Mouse (Mus musculus) ES-E14 (cell line): ENCODE results near the gene Vps33b. TPM values are rescaled to one million over a fixed set of nuclear protein-coding genes. Genes with fewer than 3 reads are reported as not detected.

Experiments
- DNase-seq: peaks from one replicate; pipeline ENCODE4 v3.0.0-alpha.2; 2013; ENCODE audit warnings: low read depth, low spot score
- H3K27ac ChIP-seq: 2 replicates; pipeline ENCODE4 v1.5.1; 2012; ENCODE audit warnings: low read depth, mild to moderate bottlenecking, low read length, moderate library complexity, mixed read lengths; ENCODE audit not compliant: poor library complexity, insufficient read depth, severe bottlenecking
- H3K36me3 ChIP-seq: 2 replicates; pipeline ENCODE4 v1.6.1; 2012; ENCODE audit warnings: mild to moderate bottlenecking, low read length, moderate library complexity, mixed read lengths; ENCODE audit not compliant: control insufficient read depth, poor library complexity, insufficient read depth, severe bottlenecking
- H3K4me1 ChIP-seq, 2 experiments: fragments of 150-350 bp in 1 of 2; sonication (generic) in 1 of 2; 2 replicates each; pipeline ENCODE4 v1.6.1; 2012; ENCODE audit warnings: low read length in 2 of 2, mild to moderate bottlenecking in 1 of 2, mixed read lengths in 1 of 2; ENCODE audit not compliant: control insufficient read depth in 2 of 2, insufficient read depth in 2 of 2, poor library complexity in 1 of 2
- H3K4me3 ChIP-seq, 2 experiments: fragments of 150-350 bp in 1 of 2; sonication (generic) in 1 of 2; 2 replicates each; pipeline ENCODE4 v1.5.1; 2012; ENCODE audit warnings: low read length in 2 of 2, low read depth in 1 of 2, mild to moderate bottlenecking in 1 of 2, mixed read lengths in 1 of 2; ENCODE audit not compliant: insufficient read depth in 1 of 2, poor library complexity in 1 of 2, severe bottlenecking in 1 of 2
- H3K9ac ChIP-seq: 2 replicates; pipeline ENCODE4 v1.6.1; 2012; ENCODE audit warnings: low read depth, mild to moderate bottlenecking, low read length, mixed read lengths; ENCODE audit not compliant: poor library complexity, insufficient read depth, severe bottlenecking
- H3K9me3 ChIP-seq: fragments of 150-350 bp; sonication (generic); 2 replicates; pipeline ENCODE4 v1.6.1; 2012; ENCODE audit warnings: low read depth, mild to moderate bottlenecking, low read length; ENCODE audit not compliant: control insufficient read depth, insufficient read depth
- CHD2 ChIP-seq: IDR thresholded peaks from 2 replicates; pipeline ENCODE4 v1.6.1; 2014; ENCODE audit warnings: mild to moderate bottlenecking, low read depth, low read length, inconsistent platforms
- HCFC1 ChIP-seq: IDR thresholded peaks from 2 replicates; pipeline ENCODE4 v1.6.1; 2012; ENCODE audit warnings: low read length, inconsistent platforms, borderline replicate concordance; ENCODE audit not compliant: insufficient read depth
- MAFK ChIP-seq: IDR thresholded peaks from 2 replicates; pipeline ENCODE4 v1.6.1; 2014; ENCODE audit warnings: mild to moderate bottlenecking, low read depth, low read length, inconsistent platforms; ENCODE audit not compliant: insufficient read depth
- ZC3H11A ChIP-seq: IDR thresholded peaks from 2 replicates; pipeline ENCODE4 v1.6.1; 2012; ENCODE audit warnings: low read depth, mild to moderate bottlenecking, inconsistent platforms, low read length, borderline replicate concordance
- ZNF384 ChIP-seq: IDR thresholded peaks from 2 replicates; pipeline ENCODE4 v1.6.1; 2012; ENCODE audit warnings: low read depth, low read length, inconsistent platforms
- in situ Hi-C, 2 experiments: fragments of 600-800 bp; cut with MboI; formaldehyde crosslinking; loops; one replicate each; pipeline ENCODE4 v1.15.1; 2025; ENCODE audit warnings: low sequenced_read_pairs in 2 of 2, inconsistent platforms in 1 of 2; ENCODE audit not compliant: unreplicated experiment in 2 of 2
- total RNA-seq: library from RNA; depleted of rRNA; stranded (reverse); fragments of 300-350 nt; gene quantifications from 2 replicates; pipeline ENCODE4 v1.2.3, GENCODE M21; 2012

Vps33b gene
- total RNA-seq, 1 experiment = 21.1 TPM

DNA sequence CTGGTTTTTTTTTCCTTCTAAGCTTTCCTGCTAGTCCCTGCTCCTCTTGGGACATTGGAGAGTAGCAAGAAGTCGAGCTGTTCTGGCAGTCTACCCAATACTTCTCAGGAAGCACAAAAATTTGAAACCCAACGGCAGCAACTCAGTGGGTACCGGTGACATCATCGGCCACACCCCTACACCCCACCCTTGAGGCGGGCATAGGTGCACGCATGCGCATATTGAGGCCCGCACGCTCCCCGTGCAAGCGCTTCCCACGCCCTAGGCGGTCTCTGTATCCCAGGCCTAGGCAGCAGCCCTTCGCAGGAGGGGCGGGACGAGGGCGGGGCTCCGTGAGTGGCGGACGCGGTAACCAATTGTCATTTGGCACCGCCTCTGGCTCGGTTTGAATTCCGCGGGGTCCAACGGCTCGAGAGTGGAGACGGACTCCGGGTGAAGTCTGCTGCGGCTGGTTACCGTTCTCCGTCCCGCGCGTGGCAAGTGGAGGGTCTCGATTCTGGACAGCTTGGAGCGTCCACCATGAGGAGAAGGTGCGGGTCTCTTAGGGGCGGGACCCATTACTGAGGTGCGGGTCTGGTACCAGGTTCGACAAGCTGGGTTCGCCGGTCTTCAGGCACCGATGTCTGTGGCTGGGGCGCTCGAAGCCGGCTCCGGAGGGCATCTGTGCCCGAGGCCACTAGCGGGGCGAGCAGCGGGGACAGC, 24.8 kb downstream of the Vps33b start, which contains the start of gene Prc1:
Gene Prc1, plus strand, starts transcription at position 389 of the 702 bp plus-strand sequence.
- H3K4me3 ChIP-seq = peak within 1 kb of the TSS; percentile 91 to 99
- DNase-seq = peak; percentile 92
- peaks cover 3 to 4% of the 10 kb centered on the region in 2 experiments; a peak in 2 of 4 replicates for H3K4me1 ChIP-seq
- in situ Hi-C loops = no loop called here
- peak; percentile 75 for TF ChIP-seq CHD2
- no peak for TF ChIP-seq HCFC1
- TF ChIP-seq ZNF384 = no peak
- TF ChIP-seq ZC3H11A = no peak
- TF ChIP-seq MAFK = 0 out of 2 replicates have a peak, but pooled peaks have one; percentile 16
- peak within 1 kb of the TSS; percentile 96 for H3K9ac ChIP-seq
- H3K9me3 ChIP-seq = no peaks in the 10 kb centered on the region
- peak within 1 kb of the TSS; percentile 79 for H3K27ac ChIP-seq
- H3K36me3 ChIP-seq = peaks cover 14% of the 10 kb centered on the region; the same call in 1 of the 2 replicates

DNA sequence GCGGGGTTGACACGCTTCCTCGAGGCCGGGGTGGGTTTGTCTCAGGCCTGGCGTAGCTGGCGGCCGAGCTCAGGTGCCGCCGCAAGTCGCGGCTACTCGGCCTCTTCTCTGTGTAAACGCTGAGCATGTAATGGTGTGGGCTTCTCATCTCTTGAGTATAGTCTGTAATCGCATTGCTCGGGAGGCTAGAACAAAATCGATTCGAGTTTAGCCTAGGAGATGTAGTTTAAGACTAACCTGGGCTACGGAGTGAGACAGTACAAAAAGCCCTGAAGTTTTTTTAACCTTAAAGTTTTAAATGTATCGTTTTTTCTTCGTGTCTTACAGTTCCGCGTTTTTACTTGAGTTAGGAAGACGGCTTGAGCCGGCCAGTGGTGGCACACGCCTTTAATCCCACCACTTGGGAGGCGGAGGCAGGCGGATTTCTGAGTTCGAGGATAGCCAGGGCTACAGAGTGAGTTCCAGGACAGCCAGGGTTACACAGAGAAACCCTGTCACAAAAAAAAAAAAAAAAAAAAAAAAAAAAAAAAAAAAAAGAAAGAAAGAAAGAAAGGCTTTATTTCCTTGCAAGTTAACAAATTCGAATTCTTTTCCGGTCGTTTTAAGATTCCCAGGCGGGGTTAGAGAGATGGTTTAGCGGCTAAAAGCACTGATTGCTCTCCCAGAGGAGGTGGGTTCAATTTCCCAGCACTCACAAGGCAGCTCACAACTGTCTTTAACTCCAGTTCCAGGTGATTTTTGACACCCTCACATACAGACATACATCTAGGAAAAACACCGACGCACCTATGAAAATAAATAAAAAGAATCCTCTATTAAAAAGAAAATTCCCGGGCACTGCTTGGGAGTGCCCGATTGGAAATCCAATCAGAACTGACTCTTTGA, 25.6 kb downstream of the Vps33b start:
- no peaks in the 10 kb centered on the region for H3K9me3 ChIP-seq
- TF ChIP-seq MAFK (no peak), ZC3H11A (no peak), CHD2 (no peak)
- peak overlapping the region; percentile 96 for H3K9ac ChIP-seq
- peak overlapping the region; percentile 91 to 99 for H3K4me3 ChIP-seq
- peaks cover 18% of the 10 kb centered on the region; the same call in 1 of the 2 replicates for H3K36me3 ChIP-seq
- in situ Hi-C loops = no loop called here
- peak overlapping the region; percentile 79 for H3K27ac ChIP-seq
- peak; percentile 24 for DNase-seq
- H3K4me1 ChIP-seq = peaks cover 3 to 4% of the 10 kb centered on the region in 2 experiments; a peak in 2 of 4 replicates

DNA sequence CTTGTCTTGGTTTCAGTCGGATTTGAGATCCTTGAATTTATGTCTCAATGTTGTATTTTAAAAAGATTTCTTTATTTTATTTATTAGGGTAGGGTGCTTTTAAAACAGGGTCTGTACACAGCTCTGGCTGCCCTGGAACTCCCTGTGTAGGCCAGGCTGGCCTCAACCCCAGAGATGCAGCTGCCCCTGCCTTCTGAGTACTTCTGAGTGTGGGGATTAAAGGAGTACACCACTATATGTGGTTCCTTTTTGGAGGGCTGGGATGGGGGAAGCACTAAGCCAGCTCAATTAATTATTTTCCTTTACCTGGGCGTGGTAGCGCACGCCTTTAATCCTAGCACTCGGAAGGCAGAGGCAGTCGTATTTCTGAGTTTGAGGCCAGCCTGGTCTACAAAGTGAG, 27.0 kb downstream of the Vps33b start:
- Histone ChIP-seq H3K9ac (no peak overlapping the region), H3K9me3 (no peaks in the 10 kb centered on the region), H3K27ac (no peak overlapping the region), H3K4me3 (peak overlapping the region in 1 of 2 experiments; percentile 24; a peak in 1 of 4 replicates), H3K4me1 (peaks cover 3 to 4% of the 10 kb centered on the region in 2 experiments; a peak in 2 of 4 replicates), H3K36me3 (peaks cover 21% of the 10 kb centered on the region)
- in situ Hi-C loops = no loop called here
- no peak for DNase-seq
- TF ChIP-seq ZC3H11A (no peak), CHD2 (no peak), HCFC1 (no peak), MAFK (no peak), ZNF384 (no peak)

- Histone ChIP-seq H3K4me1 (peaks cover 3 to 4% of the 10 kb centered on the region in 2 experiments; a peak in 2 of 4 replicates), H3K9me3 (no peaks in the 10 kb centered on the region), H3K9ac (no peak overlapping the region), H3K27ac (no peak overlapping the region), H3K4me3 (no peak overlapping the region; a peak in 1 of 4 replicates), H3K36me3 (peaks cover 26% of the 10 kb centered on the region)
- TF ChIP-seq MAFK = no peak
- no peak for TF ChIP-seq CHD2
- TF ChIP-seq ZC3H11A = no peak
- TF ChIP-seq HCFC1 = no peak
- TF ChIP-seq ZNF384 = no peak
- in situ Hi-C loops = no loop called here
- DNase-seq = no peak
Measured at GRCm38 (mm10) chr7:80297041-80297440, 27.6 kb downstream of the Vps33b start.
